28 mouse cellular contexts compared by ENCODE assay signal in the genomic region with DNA sequence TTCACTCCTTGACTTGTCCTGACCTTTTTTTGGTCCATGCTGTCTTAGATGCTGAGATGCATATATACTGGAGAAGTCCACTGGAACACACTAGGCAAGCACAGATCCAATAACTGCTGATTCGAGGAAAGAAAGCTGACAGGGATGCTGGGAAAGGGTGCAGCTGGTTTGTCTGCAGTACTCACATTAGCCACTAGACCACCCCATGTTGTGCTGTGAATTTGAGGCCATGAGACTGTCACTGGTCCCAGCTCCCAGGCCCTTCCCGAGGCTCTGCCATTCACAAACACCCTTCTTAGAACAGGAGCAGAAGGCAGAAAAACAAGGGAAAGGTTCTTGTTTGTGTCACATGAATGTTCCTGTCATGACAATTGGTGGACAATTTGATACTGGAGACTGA. TPM values are rescaled to one million over a fixed set of nuclear protein-coding genes. Genes with fewer than 3 reads are reported as not detected.
DNase-seq lines count a peak whose midpoint lies in the region; ATAC-seq and TF ChIP-seq lines count a peak whose summit lies in the region.
"Had no signal": no experiment of that assay in that cellular context is flagged by ENCODE, and none has a peak within 500 bp of the region (broad histone marks: within the 10 kb centered on the region; RNA-seq: fewer than 3 reads in every experiment).

No protein-coding gene starts in this region.

- peak; percentile 10; the same call in 1 of the 2 replicates for TF ChIP-seq CTCF in heart, postnatal 0 days (IDR thresholded peaks at IDR 0.05; ENCODE audit: low read depth)
- peak; percentile 19; the same call in 1 of the 2 replicates for TF ChIP-seq CTCF in lung, postnatal 0 days (IDR thresholded peaks at IDR 0.05)

- in situ Hi-C loops in ES-E14 (cut with MboI; ENCODE audit: low sequenced_read_pairs in 2 of 2, unreplicated experiment in 2 of 2), result no loop called here

- peak; percentile 39; the same call in 1 of the 2 replicates for ATAC-seq in heart, postnatal 0 days (ENCODE audit: insufficient read depth, low read depth)
- no peak for ATAC-seq in lung, postnatal 0 days
- ATAC-seq: activated CD4-positive, CD25-positive, alpha-beta regulatory T cell, adult 4 months; liver, postnatal 0 days had no signal

- no peak overlapping the region for H3K9ac ChIP-seq in heart, postnatal 0 days (replicated peaks; ENCODE audit: low read depth, low read length)
- H3K9ac ChIP-seq in lung, postnatal 0 days (replicated peaks; ENCODE audit: low read depth), result no peak overlapping the region
- no peak overlapping the region for H3K9ac ChIP-seq in ES-E14 (ENCODE audit: insufficient read depth, low read depth, low read length, poor library complexity, severe bottlenecking)
- H3K9ac ChIP-seq: heart, embryonic 12.5 days; hindbrain, embryonic 15.5 days; limb, embryonic 15.5 days; liver, postnatal 0 days; midbrain, embryonic 12.5 days had no signal

- 30% methylated on average over 2 of the region's 2 CpGs for WGBS in heart, postnatal 0 days
- WGBS in heart, embryonic 10.5 days, result 39% methylated on average over 2 of the region's 2 CpGs
- WGBS in lung, postnatal 0 days, result 24% methylated on average over 2 of the region's 2 CpGs
- 46% methylated on average over 2 of the region's 2 CpGs for WGBS in embryonic facial prominence, embryonic 10.5 days

- no peaks in the 10 kb centered on the region for H3K9me3 ChIP-seq in heart, postnatal 0 days (replicated peaks; ENCODE audit: control insufficient read depth, low read length)
- no peaks in the 10 kb centered on the region for H3K9me3 ChIP-seq in heart, embryonic 10.5 days
- no peaks in the 10 kb centered on the region for H3K9me3 ChIP-seq in lung, postnatal 0 days (ENCODE audit: low read length)
- no peaks in the 10 kb centered on the region for H3K9me3 ChIP-seq in ES-E14 (ENCODE audit: control insufficient read depth, insufficient read depth, low read depth, low read length)
- H3K9me3 ChIP-seq in embryonic facial prominence, embryonic 10.5 days, result no peaks in the 10 kb centered on the region
- H3K9me3 ChIP-seq: heart, embryonic 12.5 days; hindbrain, embryonic 15.5 days; limb, embryonic 15.5 days; midbrain, embryonic 12.5 days had no signal

- no peak overlapping the region for H3K27ac ChIP-seq in heart, postnatal 0 days (ENCODE audit: low read depth)
- H3K27ac ChIP-seq in heart, embryonic 10.5 days, result no peak overlapping the region
- no peak overlapping the region for H3K27ac ChIP-seq in lung, postnatal 0 days (ENCODE audit: low read length)
- H3K27ac ChIP-seq in ES-E14 (ENCODE audit: insufficient read depth, low read depth, low read length, poor library complexity, severe bottlenecking), result no peak overlapping the region
- no peak overlapping the region for H3K27ac ChIP-seq in embryonic facial prominence, embryonic 10.5 days (replicated peaks)
- H3K27ac ChIP-seq: gastrocnemius, adult 2 months; hindbrain, embryonic 15.5 days; kidney, postnatal 0 days; limb, embryonic 15.5 days; midbrain, embryonic 12.5 days had no signal

- TF ChIP-seq EP300 in heart, postnatal 0 days (IDR thresholded peaks at IDR 0.05; ENCODE audit: low read depth), result no peak
- TF ChIP-seq EP300 in lung, postnatal 0 days (IDR thresholded peaks at IDR 0.05), result no peak

- intact Hi-C loops in heart, postnatal 36 days (cut with DNase I), result no loop called here

- H3K4me3 ChIP-seq in heart, postnatal 0 days (ENCODE audit: low read depth, low read length), result no peak overlapping the region
- H3K4me3 ChIP-seq in heart, embryonic 10.5 days, result no peak overlapping the region
- H3K4me3 ChIP-seq in lung, postnatal 0 days (ENCODE audit: low read depth, low read length), result no peak overlapping the region
- H3K4me3 ChIP-seq in ES-E14 (ENCODE audit: insufficient read depth in 1 of 2, low read depth in 1 of 2, low read length in 2 of 2, poor library complexity in 1 of 2, severe bottlenecking in 1 of 2), result no peak overlapping the region
- H3K4me3 ChIP-seq in embryonic facial prominence, embryonic 10.5 days, result no peak overlapping the region
- H3K4me3 ChIP-seq: gastrocnemius, adult 2 months; heart, embryonic 12.5 days; hindbrain, embryonic 15.5 days; limb, embryonic 15.5 days; midbrain, embryonic 12.5 days had no signal

- H3K27me3 ChIP-seq in heart, postnatal 0 days (ENCODE audit: control insufficient read depth, insufficient read depth, low read length), result no peaks in the 10 kb centered on the region
- H3K27me3 ChIP-seq in heart, embryonic 10.5 days (ENCODE audit: insufficient read depth, poor library complexity, severe bottlenecking), result no peaks in the 10 kb centered on the region
- H3K27me3 ChIP-seq in lung, postnatal 0 days (replicated peaks; ENCODE audit: insufficient read depth, low read length), result no peaks in the 10 kb centered on the region
- H3K27me3 ChIP-seq in embryonic facial prominence, embryonic 10.5 days (replicated peaks; ENCODE audit: low read depth, poor library complexity, severe bottlenecking), result no peaks in the 10 kb centered on the region
- H3K27me3 ChIP-seq: heart, embryonic 12.5 days; hindbrain, embryonic 15.5 days; limb, embryonic 15.5 days; midbrain, embryonic 12.5 days had no signal

- H3K4me1 ChIP-seq in heart, postnatal 0 days (ENCODE audit: control insufficient read depth, insufficient read depth), result peaks cover 6% of the 10 kb centered on the region; the same call in 1 of the 2 replicates
- 0 out of 2 replicates have a peak, but pooled peaks cover 6% of the 10 kb centered on the region for H3K4me1 ChIP-seq in heart, embryonic 10.5 days
- H3K4me1 ChIP-seq in lung, postnatal 0 days (ENCODE audit: insufficient read depth, low read depth, low read length), result no peaks in the 10 kb centered on the region
- no peaks in the 10 kb centered on the region for H3K4me1 ChIP-seq in ES-E14 (ENCODE audit: control insufficient read depth in 2 of 2, insufficient read depth in 2 of 2, low read length in 2 of 2, poor library complexity in 1 of 2)
- H3K4me1 ChIP-seq in embryonic facial prominence, embryonic 10.5 days, result no peaks in the 10 kb centered on the region
- H3K4me1 ChIP-seq: hindbrain, embryonic 15.5 days; limb, embryonic 15.5 days; midbrain, embryonic 12.5 days had no signal

- no peak overlapping the region for H3K4me2 ChIP-seq in heart, postnatal 0 days (ENCODE audit: low read depth, low read length)
- H3K4me2 ChIP-seq in lung, postnatal 0 days (replicated peaks; ENCODE audit: low read depth, low read length), result no peak overlapping the region
- H3K4me2 ChIP-seq: heart, embryonic 12.5 days; hindbrain, embryonic 15.5 days; limb, embryonic 15.5 days; midbrain, embryonic 12.5 days had no signal

- no peak for DNase-seq in heart, postnatal 0 days (ENCODE audit: low spot score)
- DNase-seq in heart, embryonic 10.5 days (ENCODE audit: low spot score), result no peak
- DNase-seq in lung, postnatal 0 days (ENCODE audit: low spot score), result no peak
- DNase-seq in lung, adult 18-20 months, result no peak
- DNase-seq in ES-E14 (ENCODE audit: low read depth, low spot score), result no peak
- DNase-seq in retina, embryonic 14.5 days (ENCODE audit: low spot score), result peak; percentile 16
- DNase-seq in embryonic facial prominence, embryonic 10.5 days (ENCODE audit: low spot score), result no peak
- no peak for DNase-seq in heart, postnatal 36 days
- DNase-seq: adrenal gland, postnatal 25 days; cerebellum, adult 11-12 months; cerebellum, postnatal 36 days; gastrocnemius, adult 2 months; kidney, adult 18-20 months; layer of hippocampus, postnatal 36 days; liver, postnatal 0 days; lung, postnatal 4 days; thymus, postnatal 14 days had no signal

- H3K36me3 ChIP-seq in heart, postnatal 0 days (replicated peaks; ENCODE audit: control insufficient read depth, insufficient read depth, low read length), result no peaks in the 10 kb centered on the region
- H3K36me3 ChIP-seq in heart, embryonic 10.5 days, result no peaks in the 10 kb centered on the region
- H3K36me3 ChIP-seq in lung, postnatal 0 days (ENCODE audit: insufficient read depth, low read length), result no peaks in the 10 kb centered on the region
- no peaks in the 10 kb centered on the region for H3K36me3 ChIP-seq in ES-E14 (ENCODE audit: control insufficient read depth, insufficient read depth, low read length, poor library complexity, severe bottlenecking)
- no peaks in the 10 kb centered on the region for H3K36me3 ChIP-seq in embryonic facial prominence, embryonic 10.5 days (replicated peaks)
- H3K36me3 ChIP-seq: heart, embryonic 12.5 days; hindbrain, embryonic 15.5 days; limb, embryonic 15.5 days; midbrain, embryonic 12.5 days had no signal

TF ChIP-seq in ES-E14, 5 proteins besides CTCF, POLR2A, EP300 and RAD21:
- TF ChIP-seq MAFK (IDR thresholded peaks at IDR 0.05; ENCODE audit: insufficient read depth, low read depth, low read length), result 0 out of 2 replicates have a peak, but pooled peaks have one; percentile 38
- TF ChIP-seq CHD2 (IDR thresholded peaks at IDR 0.05; ENCODE audit: low read depth, low read length), result no peak
TF ChIP-seq in ES-E14: peak in this region for 1.

RNA-seq across cellular contexts. Expression of a gene that starts 8.8 kb away (rescaled TPM):
- 1.5 and 1.9 TPM in 2 replicates for total RNA-seq in heart, postnatal 0 days (2014; rRNA removed; ENCODE audit: low replicate concordance)
- 0.51 and 0.82 TPM in 2 replicates for polyA plus RNA-seq in heart, postnatal 0 days (2015; fragmentation: Nextera tagmentation; extraction: Ambion mirVana)
- polyA plus RNA-seq in heart, embryonic 10.5 days (2016; fragmentation: Nextera tagmentation; extraction: Ambion mirVana), result 2.2 and 2.5 TPM in 2 replicates
- 0.68 and 1.2 TPM in 2 replicates for polyA plus RNA-seq in lung, postnatal 0 days (2015; fragmentation: Nextera tagmentation; extraction: Ambion mirVana)
- total RNA-seq in ES-E14 (2012; rRNA removed), result 3.3 and 3.7 TPM in 2 replicates
- 0.93 and 2.4 TPM in 2 replicates for polyA plus RNA-seq in embryonic facial prominence, embryonic 10.5 days (2016; fragmentation: Nextera tagmentation; extraction: Ambion mirVana)
- under 1 TPM in 1 of 2 experiments, not detected in 1; 0.14 TPM for total RNA-seq in heart, postnatal 36 days (2021)
- total RNA-seq: gastrocnemius, adult 2 months; granulocyte monocyte progenitor cell, adult 5-6 weeks; heart, postnatal 25 days; neutrophil, adult 5-6 weeks had no signal
- polyA plus RNA-seq: liver, postnatal 0 days had no signal

RNA-seq across cellular contexts. Expression of a gene that starts 10.8 kb away (rescaled TPM):
- not detected in 2 replicates for total RNA-seq in heart, postnatal 0 days (2014; rRNA removed; ENCODE audit: low replicate concordance)
- not detected in 2 replicates for polyA plus RNA-seq in heart, postnatal 0 days (2015; fragmentation: Nextera tagmentation; extraction: Ambion mirVana)
- polyA plus RNA-seq in heart, embryonic 10.5 days (2016; fragmentation: Nextera tagmentation; extraction: Ambion mirVana), result 0.28 TPM in 1 of 2 replicates, not detected in the other
- not detected in 2 replicates for polyA plus RNA-seq in lung, postnatal 0 days (2015; fragmentation: Nextera tagmentation; extraction: Ambion mirVana)
- not detected in 2 replicates for total RNA-seq in ES-E14 (2012; rRNA removed)
- not detected in 2 replicates for polyA plus RNA-seq in embryonic facial prominence, embryonic 10.5 days (2016; fragmentation: Nextera tagmentation; extraction: Ambion mirVana)
- not detected for total RNA-seq in heart, postnatal 36 days (2021)
- total RNA-seq: adrenal gland, postnatal 25 days; gastrocnemius, adult 2 months; granulocyte monocyte progenitor cell, adult 5-6 weeks; heart, postnatal 25 days; neutrophil, adult 5-6 weeks had no signal
- polyA plus RNA-seq: activated CD4-positive, CD25-positive, alpha-beta regulatory T cell, adult 4 months; embryonic facial prominence, embryonic 14.5 days; kidney, postnatal 0 days; limb, embryonic 15.5 days; liver, postnatal 0 days; testis, adult 2 months had no signal
